ENCODE assay signal across 13 mouse cellular contexts in the genomic region with DNA sequence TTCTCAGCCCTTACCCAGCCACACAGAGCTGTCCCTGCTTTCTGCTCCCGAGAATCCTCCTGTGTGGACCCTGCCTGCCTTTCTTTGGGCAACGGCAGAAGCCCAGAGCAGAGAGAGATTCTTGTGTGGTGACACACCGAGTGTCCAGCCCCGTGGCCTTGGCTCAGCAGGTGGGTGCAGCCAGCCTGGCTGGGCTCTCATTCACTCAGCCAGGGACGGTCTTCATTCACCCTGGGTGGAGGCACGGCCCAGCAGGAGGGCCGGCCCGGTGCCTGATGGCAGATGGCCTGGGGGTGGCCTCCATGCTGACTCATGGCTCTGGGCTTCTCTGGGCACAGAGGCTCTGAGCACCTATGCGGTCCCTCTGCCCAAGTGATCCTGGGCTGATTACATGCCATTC. TPM values are rescaled to one million over a fixed set of nuclear protein-coding genes. Genes with fewer than 3 reads are reported as not detected.
DNase-seq lines count a peak whose midpoint lies in the region; ATAC-seq and TF ChIP-seq lines count a peak whose summit lies in the region.
"Had no signal": no experiment of that assay in that cellular context is flagged by ENCODE, and none has a peak within 500 bp of the region (broad histone marks: within the 10 kb centered on the region; RNA-seq: fewer than 3 reads in every experiment).

No protein-coding gene starts in this region.

- no peak overlapping the region for H3K9ac ChIP-seq in lung, postnatal 0 days (replicated peaks; ENCODE audit: low read depth)
- H3K9ac ChIP-seq: heart, embryonic 13.5 days; limb, embryonic 15.5 days had no signal

- no peak overlapping the region for H3K4me2 ChIP-seq in lung, postnatal 0 days (replicated peaks; ENCODE audit: low read depth, low read length)
- H3K4me2 ChIP-seq: heart, embryonic 13.5 days; limb, embryonic 15.5 days had no signal

- ATAC-seq in lung, postnatal 0 days, result no peak

- 68% methylated on average over 9 of the region's 9 CpGs for WGBS in lung, postnatal 0 days

- TF ChIP-seq CTCF in lung, postnatal 0 days (IDR thresholded peaks at IDR 0.05), result no peak

- no peak for TF ChIP-seq EP300 in lung, postnatal 0 days (IDR thresholded peaks at IDR 0.05)

- no peaks in the 10 kb centered on the region for H3K27me3 ChIP-seq in lung, postnatal 0 days (replicated peaks; ENCODE audit: insufficient read depth, low read length)

- H3K27ac ChIP-seq in lung, postnatal 0 days (ENCODE audit: low read length), result no peak overlapping the region
- H3K27ac ChIP-seq: heart, embryonic 13.5 days; limb, embryonic 15.5 days had no signal

- no peaks in the 10 kb centered on the region for H3K36me3 ChIP-seq in lung, postnatal 0 days (ENCODE audit: insufficient read depth, low read length)
- H3K36me3 ChIP-seq: limb, embryonic 15.5 days had no signal

- no peaks in the 10 kb centered on the region for H3K4me1 ChIP-seq in lung, postnatal 0 days (ENCODE audit: insufficient read depth, low read depth, low read length)
- H3K4me1 ChIP-seq: limb, embryonic 15.5 days had no signal

- DNase-seq in urinary bladder, adult 18-20 months (ENCODE audit: low spot score in 2 of 2), result peak; percentile 22 to 34
- DNase-seq in urinary bladder, postnatal 4 days (ENCODE audit: low spot score in 2 of 2), result no peak
- peak; percentile 54 for DNase-seq in brain, adult 2 months (ENCODE audit: low read depth, low spot score)
- peak; percentile 71 for DNase-seq in gastrocnemius, postnatal 10 days
- DNase-seq in urinary bladder, postnatal 25 days (ENCODE audit: low spot score), result peak; percentile 40
- no peak for DNase-seq in lung, postnatal 0 days (ENCODE audit: low spot score)
- no peak for DNase-seq in embryo, embryonic 10.5 days (ENCODE audit: low spot score)
- no peak for DNase-seq in layer of hippocampus, adult 8-10 months (ENCODE audit: low spot score in 2 of 2)
- DNase-seq: kidney, postnatal 10 days had no signal

- no peaks in the 10 kb centered on the region for H3K9me3 ChIP-seq in lung, postnatal 0 days (ENCODE audit: low read length)
- H3K9me3 ChIP-seq: heart, embryonic 13.5 days; limb, embryonic 15.5 days had no signal

- H3K4me3 ChIP-seq in lung, postnatal 0 days (ENCODE audit: low read depth, low read length), result no peak overlapping the region
- H3K4me3 ChIP-seq: heart, embryonic 13.5 days; limb, embryonic 15.5 days had no signal

RNA-seq across cellular contexts. Expression of gene Dok7, which starts 17.4 kb away (rescaled TPM):
- total RNA-seq in gastrocnemius, postnatal 10 days (2021), result 10 to 100 TPM; 25.8 to 30.4 TPM
- polyA plus RNA-seq in lung, postnatal 0 days (2015; fragmentation: Nextera tagmentation; extraction: Ambion mirVana), result 0.56 and 0.67 TPM in 2 replicates
- 10 to 100 TPM; 15.9 to 23.8 (median 17.4) TPM for total RNA-seq in layer of hippocampus, adult 8-10 months (2022)
- total RNA-seq: megakaryocyte, adult 5-6 weeks had no signal
- polyA plus RNA-seq: forebrain, embryonic 11.5 days had no signal

RNA-seq across cellular contexts. Expression of gene Lrpap1, which starts 31.6 kb away (rescaled TPM):
- total RNA-seq in gastrocnemius, postnatal 10 days (2021), result 10 to 100 TPM; 37.2 to 42.7 TPM
- polyA plus RNA-seq in lung, postnatal 0 days (2015; fragmentation: Nextera tagmentation; extraction: Ambion mirVana), result 170 and 184 TPM in 2 replicates
- 100 to 1,000 TPM; 126 to 154 (median 145) TPM for total RNA-seq in layer of hippocampus, adult 8-10 months (2022)

RNA-seq across cellular contexts. Expression of gene Hgfac, which starts 32.7 kb away (rescaled TPM):
- 1 to 10 TPM in 1 of 2 experiments, under 1 TPM in 1; 0.40 to 1.1 TPM for total RNA-seq in gastrocnemius, postnatal 10 days (2021)
- polyA plus RNA-seq in lung, postnatal 0 days (2015; fragmentation: Nextera tagmentation; extraction: Ambion mirVana), result 0.73 and 0.82 TPM in 2 replicates
- 1 to 10 TPM in 2 of 4 experiments, under 1 TPM in 2; 0.57 to 1.2 (median 0.90) TPM for total RNA-seq in layer of hippocampus, adult 8-10 months (2022)

Comparison
In these comparisons a context has a peak if more than half of its experiments do, and no peak if none do; other contexts are left out.
1. DNase-seq: peak in urinary bladder, adult 18-20 months (2 of 2), brain, adult 2 months (single experiment), gastrocnemius, postnatal 10 days (single experiment) and urinary bladder, postnatal 25 days (single experiment); none in urinary bladder, postnatal 4 days (0 of 2), lung, postnatal 0 days (single experiment), embryo, embryonic 10.5 days (single experiment) and layer of hippocampus, adult 8-10 months (0 of 2).